Mouse (Mus musculus) intestine, embryonic 15.5 days (tissue): Measurements from ENCODE around the gene Tuba3a. TPM values are rescaled to one million over a fixed set of nuclear protein-coding genes. Genes with fewer than 3 reads are reported as not detected.
"Not testable (repeated sequence)": the region's sequence is repeated elsewhere in the genome, so short reads cannot be mapped to it uniquely, and the experiment has no call there.

Source experiments
- ATAC-seq: fragments of 200-750 bp; cut with Nextera tagmentation; 2 replicates; pipeline ENCODE4 v1.8.0; 2017; ENCODE audit warnings: moderate TSS enrichment, moderate library complexity
- H3K27ac ChIP-seq: fragments of 300-500 bp; sonication (generic); 2 replicates; pipeline ENCODE4 v1.5.1; 2015; ENCODE audit warnings: mild to moderate bottlenecking, inconsistent platforms
- H3K27me3 ChIP-seq: fragments of 300-500 bp; sonication (generic); replicated peaks from 2 replicates; pipeline ENCODE4 v1.6.1; 2015; ENCODE audit warnings: inconsistent platforms
- H3K36me3 ChIP-seq: fragments of 300-500 bp; sonication (generic); 2 replicates; pipeline ENCODE4 v1.6.1; 2015; ENCODE audit warnings: inconsistent platforms
- H3K4me1 ChIP-seq: fragments of 300-500 bp; sonication (generic); replicated peaks from 2 replicates; pipeline ENCODE4 v1.6.1; 2015; ENCODE audit warnings: inconsistent platforms
- H3K4me2 ChIP-seq: fragments of 300-500 bp; sonication (generic); replicated peaks from 2 replicates; pipeline ENCODE4 v1.6.1; 2015; ENCODE audit warnings: mild to moderate bottlenecking, inconsistent platforms
- H3K4me3 ChIP-seq: fragments of 300-500 bp; sonication (generic); replicated peaks from 2 replicates; pipeline ENCODE4 v1.5.1; 2015; ENCODE audit warnings: inconsistent platforms
- H3K9ac ChIP-seq: fragments of 300-500 bp; sonication (generic); 2 replicates; pipeline ENCODE4 v1.6.1; 2015; ENCODE audit warnings: inconsistent platforms
- H3K9me3 ChIP-seq: fragments of 300-500 bp; sonication (generic); 2 replicates; pipeline ENCODE4 v1.6.1; 2016; ENCODE audit warnings: inconsistent platforms
- WGBS: fragments of 180-500 bp; shearing (Covaris S2); methylation state at CpG from one replicate; pipeline ENCODE4 v1.1.7; 2015; 5-methylcytosine and 5-hydroxymethylcytosine counted together
- polyA plus RNA-seq: library from polyadenylated mRNA; unstranded; fragments of >200 nt; fragmentation: Nextera tagmentation; extraction: Ambion mirVana; gene quantifications from 2 replicates; pipeline ENCODE4 v1.2.1, GENCODE M21; 2015

The Tuba3a gene
- polyA plus RNA-seq, 1 experiment from 2014 or later: not detected

DNA sequence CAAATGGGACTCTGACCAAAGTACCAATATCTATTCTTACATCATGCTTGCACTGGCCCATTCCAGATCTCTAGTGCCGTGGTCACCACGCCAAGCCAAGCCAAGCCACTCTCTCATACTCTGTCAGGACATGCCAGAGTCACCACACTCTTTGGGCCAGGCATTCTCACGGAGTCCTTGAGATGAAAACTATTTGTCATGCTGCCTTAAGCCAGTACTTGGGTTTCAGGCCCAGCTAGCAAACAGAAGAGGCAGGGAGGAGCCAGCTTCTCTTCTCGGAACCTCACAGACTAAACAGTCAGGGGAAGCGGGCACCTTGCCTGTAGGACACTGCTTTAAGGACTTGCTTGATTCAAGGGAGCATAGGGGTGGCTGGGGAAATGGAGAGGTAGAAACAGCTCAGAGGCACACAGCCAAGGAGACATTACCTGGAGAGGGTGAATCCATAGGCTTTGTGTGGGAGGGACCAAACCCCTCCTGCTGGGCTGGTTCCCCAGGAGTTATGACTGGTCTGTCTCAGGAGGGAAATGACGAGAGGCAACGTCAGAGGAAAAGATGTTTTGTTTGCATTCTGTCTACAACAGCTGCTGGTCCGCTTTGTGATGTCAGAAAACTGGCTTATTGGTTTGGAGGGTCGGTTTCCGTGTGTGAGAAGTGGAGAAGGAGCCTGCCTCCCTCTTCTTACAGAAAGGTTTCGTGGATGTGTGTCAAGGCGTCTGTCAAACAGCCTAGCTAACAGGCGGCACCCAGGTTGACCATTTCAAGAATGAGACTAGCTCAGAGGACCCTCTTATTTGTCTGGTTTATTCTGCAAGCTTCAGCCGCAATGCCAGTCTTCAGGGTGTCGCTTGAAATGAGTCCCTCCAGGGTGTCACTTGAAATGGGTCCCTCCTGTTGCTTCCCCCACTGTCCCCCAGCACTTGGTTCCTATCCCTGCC is 33.4 kb upstream of the Tuba3a start:
- Histone ChIP-seq H3K36me3 (no peaks in the 10 kb centered on the region), H3K9ac (no peak overlapping the region), H3K27ac (0 out of 2 replicates have a peak overlapping the region, but pooled peaks have one; percentile 6), H3K4me1 (peaks cover 10% of the 10 kb centered on the region), H3K4me2 (no peak overlapping the region), H3K4me3 (no peak overlapping the region), H3K9me3 (no peaks in the 10 kb centered on the region), H3K27me3 (peaks cover 20% of the 10 kb centered on the region)
- WGBS: 61% methylated on average over 15 of the region's 15 CpGs
- no peak for ATAC-seq

DNA sequence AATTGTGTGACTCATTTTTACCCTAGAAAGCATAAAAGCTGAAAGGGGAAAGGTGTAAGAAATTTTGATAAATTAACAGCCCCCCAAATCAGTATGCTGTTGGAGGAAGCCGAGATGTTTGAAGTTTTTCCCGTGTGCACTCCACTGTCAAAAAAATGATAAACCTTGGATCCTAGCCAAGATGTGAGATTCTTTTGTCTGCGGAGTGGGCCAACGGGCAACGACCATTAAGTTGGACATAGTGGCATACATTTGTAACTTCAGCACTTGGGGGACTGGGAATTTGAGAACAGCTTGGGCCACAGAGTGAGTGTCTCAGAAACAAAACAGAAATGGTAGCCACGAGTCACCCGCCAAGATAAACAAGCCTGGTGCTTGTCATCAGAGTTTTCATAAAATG is 31.2 kb upstream of the Tuba3a start:
- Histone ChIP-seq H3K4me2 (no peak overlapping the region), H3K9me3 (no peaks in the 10 kb centered on the region), H3K9ac (no peak overlapping the region), H3K4me1 (peaks cover 23% of the 10 kb centered on the region), H3K27me3 (peaks cover 16% of the 10 kb centered on the region), H3K4me3 (no peak overlapping the region), H3K36me3 (no peaks in the 10 kb centered on the region), H3K27ac (no peak overlapping the region)
- WGBS: 47% methylated on average over 7 of the region's 7 CpGs
- ATAC-seq: no peak

DNA sequence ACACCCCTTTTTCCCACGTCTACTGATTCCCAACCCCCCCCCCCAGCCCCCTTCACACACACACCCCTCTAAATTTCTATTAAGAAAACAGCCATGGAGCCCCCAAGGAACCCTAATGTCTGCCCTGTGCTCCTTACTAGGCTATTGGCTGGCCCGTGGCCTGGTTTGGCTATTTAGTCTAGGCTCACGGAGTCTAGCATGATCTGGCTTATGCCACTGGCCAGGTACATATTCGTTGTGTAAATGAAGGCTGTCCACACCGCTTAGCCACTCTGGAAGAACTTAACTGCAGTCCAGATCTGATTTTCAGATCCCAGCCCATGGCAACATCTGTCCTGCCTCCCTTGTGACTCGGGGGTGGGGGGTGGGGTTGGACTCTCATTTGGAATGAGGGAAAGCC is 28.9 kb upstream of the Tuba3a start:
- H3K4me3 ChIP-seq: no peak overlapping the region
- no peak for ATAC-seq
- H3K36me3 ChIP-seq: no peaks in the 10 kb centered on the region
- H3K9me3 ChIP-seq: no peaks in the 10 kb centered on the region
- H3K27ac ChIP-seq: no peak overlapping the region
- no peak overlapping the region for H3K9ac ChIP-seq
- no peaks in the 10 kb centered on the region for H3K27me3 ChIP-seq
- H3K4me2 ChIP-seq: peak overlapping the region; percentile 68; the same call in 1 of the 2 replicates
- peaks cover 21% of the 10 kb centered on the region for H3K4me1 ChIP-seq
- WGBS: 78% methylated on average over 6 of the region's 6 CpGs

DNA sequence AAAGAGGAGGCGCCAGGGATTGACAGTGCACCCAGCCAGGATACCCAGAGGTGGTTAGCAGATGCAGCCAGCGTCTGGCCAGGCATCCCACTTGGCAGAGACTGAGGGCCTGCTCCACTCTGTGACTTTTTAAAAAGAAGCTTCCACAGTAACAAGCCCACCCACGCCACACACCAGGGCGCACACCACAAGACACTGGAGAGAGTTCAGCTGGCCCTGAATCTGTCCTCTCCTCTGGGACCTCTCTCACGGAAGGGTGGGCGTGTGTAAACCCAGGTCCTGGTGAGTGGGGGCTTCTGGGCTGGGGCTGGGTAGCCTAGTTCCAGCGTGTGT is 28.4 kb upstream of the Tuba3a start:
- peak overlapping the region; percentile 62 for H3K4me3 ChIP-seq
- peak overlapping the region; percentile 68 for H3K4me2 ChIP-seq
- H3K36me3 ChIP-seq: no peaks in the 10 kb centered on the region
- WGBS: 49% methylated on average over 7 of the region's 7 CpGs
- H3K9ac ChIP-seq: peak overlapping the region; percentile 76
- no peaks in the 10 kb centered on the region for H3K27me3 ChIP-seq
- H3K9me3 ChIP-seq: no peaks in the 10 kb centered on the region
- ATAC-seq: no peak; the same call in 1 of the 2 replicates
- peaks cover 24% of the 10 kb centered on the region for H3K4me1 ChIP-seq
- peak overlapping the region; percentile 65 for H3K27ac ChIP-seq

DNA sequence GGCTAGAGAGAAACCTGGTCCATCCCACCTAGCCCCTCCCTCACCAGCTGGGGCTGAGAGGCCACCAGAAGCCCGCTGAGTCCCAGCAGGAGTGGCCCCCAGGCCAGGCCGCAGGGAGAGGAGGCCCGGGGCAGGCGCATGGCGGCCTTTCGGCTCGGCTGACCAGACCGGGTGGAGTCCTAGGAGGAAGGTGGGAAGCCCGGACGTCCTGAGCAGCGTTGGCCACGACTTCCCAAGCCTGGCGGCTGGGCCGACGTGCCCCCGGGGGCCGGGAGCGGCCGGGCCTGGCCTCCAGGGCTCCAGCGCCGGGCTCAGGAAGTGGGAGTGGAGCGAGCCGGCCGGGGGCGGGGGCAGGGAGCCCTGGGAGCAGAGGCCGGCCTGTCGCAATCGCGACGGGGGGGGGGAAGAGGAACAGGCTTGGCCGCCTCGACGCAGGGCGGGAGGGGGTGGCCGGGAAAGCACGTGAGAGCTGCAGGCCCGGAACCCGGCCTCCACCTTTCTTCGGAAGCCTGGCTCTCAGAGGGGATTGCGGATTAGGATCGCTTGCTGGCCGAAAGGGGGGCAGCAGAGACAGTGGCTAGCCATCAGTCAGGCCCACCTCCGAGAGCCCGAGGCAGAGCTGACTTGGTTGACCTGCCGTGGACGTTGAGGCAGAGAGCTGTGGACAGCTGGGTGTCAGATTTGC is 27.8 kb upstream of the Tuba3a start, which contains the start of gene Ltbr:
Gene Ltbr (minus strand): TSS at position 340 of the 685 bp plus-strand sequence.
- Histone ChIP-seq H3K4me2 (peak within 1 kb of the TSS; percentile 68), H3K4me1 (peaks cover 25% of the 10 kb centered on the region), H3K27ac (peak within 1 kb of the TSS; percentile 65), H3K9me3 (no peaks in the 10 kb centered on the region), H3K27me3 (no peaks in the 10 kb centered on the region), H3K4me3 (peak within 1 kb of the TSS; percentile 62), H3K36me3 (no peaks in the 10 kb centered on the region), H3K9ac (peak within 1 kb of the TSS; percentile 76)
- peak; percentile 96 for ATAC-seq
- WGBS: 1% methylated on average over 45 of the region's 46 CpGs

DNA sequence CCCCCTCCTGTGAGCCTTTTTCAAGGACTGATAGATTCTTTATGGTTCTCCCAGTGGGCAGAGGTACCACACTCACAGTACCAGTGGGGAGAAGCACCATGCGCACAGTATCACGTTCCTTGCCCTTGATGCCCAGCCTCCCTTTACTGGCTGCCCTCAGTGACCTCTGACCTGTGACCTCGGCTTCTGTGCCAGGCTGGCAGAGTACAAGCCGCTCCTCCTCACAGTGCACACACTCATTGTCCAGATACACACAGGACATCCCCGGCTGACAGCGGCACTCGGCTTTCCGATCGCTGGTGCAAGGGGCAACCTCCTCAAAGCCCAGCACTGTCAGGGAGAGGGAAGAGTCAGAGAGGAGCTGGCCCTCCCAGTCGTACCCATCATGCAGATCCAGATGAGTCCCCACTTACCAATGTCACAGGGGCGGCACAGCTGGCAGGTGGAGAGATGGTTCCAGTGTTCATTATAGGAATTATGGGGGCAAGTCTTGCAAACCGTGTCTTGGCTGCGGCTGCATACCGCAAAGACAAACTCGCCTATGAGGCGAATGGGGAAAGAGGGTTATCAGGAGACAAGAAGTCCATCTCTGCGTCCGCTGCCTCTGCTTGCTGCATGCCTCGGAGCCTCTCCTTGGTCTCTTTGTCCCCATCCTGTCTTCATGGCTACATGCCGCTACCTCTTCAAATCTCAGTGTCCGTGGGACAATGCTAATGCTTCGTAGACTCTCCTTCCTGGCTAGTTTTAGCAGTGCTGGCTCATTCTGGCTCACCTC is 26.9 kb upstream of the Tuba3a start:
- Histone ChIP-seq H3K4me2 (peak overlapping the region; percentile 68), H3K27me3 (no peaks in the 10 kb centered on the region), H3K4me3 (peak overlapping the region; percentile 62), H3K9ac (peak overlapping the region; percentile 76), H3K27ac (peak overlapping the region; percentile 65), H3K9me3 (no peaks in the 10 kb centered on the region), H3K36me3 (peaks cover 4% of the 10 kb centered on the region; the same call in 1 of the 2 replicates), H3K4me1 (peaks cover 25% of the 10 kb centered on the region)
- 46% methylated on average over 22 of the region's 22 CpGs for WGBS
- no peak for ATAC-seq

DNA sequence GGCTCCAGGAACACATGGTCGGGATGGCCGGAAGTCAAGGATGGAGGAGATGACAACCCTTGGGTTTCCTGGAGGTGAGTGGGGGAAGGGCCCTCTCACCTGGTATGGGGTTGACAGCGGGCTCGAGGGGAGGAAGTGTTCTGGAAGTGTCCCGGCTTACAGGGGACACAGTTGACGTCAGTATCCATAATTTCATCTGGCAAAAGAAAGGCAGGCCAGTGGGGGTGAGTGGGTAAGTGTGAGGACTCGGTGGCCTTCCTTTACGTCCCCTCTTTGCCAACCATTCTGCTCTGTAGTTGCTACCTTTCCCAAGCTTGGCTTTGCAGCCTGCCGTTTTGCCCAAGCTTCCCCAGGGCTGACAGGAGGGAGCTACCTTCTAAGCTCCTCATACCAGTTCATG is 26.3 kb upstream of the Tuba3a start:
- Histone ChIP-seq H3K9me3 (no peaks in the 10 kb centered on the region), H3K27ac (no peak overlapping the region), H3K27me3 (no peaks in the 10 kb centered on the region), H3K9ac (peak overlapping the region; percentile 76), H3K36me3 (peaks cover 6% of the 10 kb centered on the region), H3K4me1 (peaks cover 25% of the 10 kb centered on the region), H3K4me3 (peak overlapping the region; percentile 62), H3K4me2 (peak overlapping the region; percentile 68)
- 74% methylated on average over 9 of the region's 9 CpGs for WGBS
- no peak for ATAC-seq

DNA sequence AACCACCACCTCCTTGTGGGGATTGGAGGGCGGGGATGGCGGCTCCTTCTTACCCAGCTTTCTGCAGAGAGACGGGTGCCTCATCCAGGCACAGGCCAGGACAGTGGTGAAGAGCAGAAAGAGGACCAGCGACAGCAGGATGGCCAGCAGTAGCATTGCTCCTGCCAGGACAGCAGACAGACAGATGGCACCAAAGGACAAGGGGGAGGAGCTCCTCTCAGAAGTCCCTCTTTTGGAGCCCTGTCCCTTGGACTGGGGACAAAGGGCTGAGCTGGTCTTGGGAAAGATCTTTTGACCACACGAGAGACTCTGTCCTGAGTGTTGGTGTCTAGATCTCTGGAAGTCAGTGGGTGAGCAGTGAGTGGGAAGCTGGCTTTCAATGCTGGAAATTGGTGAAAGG is 23.6 kb upstream of the Tuba3a start:
- Histone ChIP-seq H3K36me3 (peaks cover 17% of the 10 kb centered on the region), H3K27ac (no peak overlapping the region)
- WGBS: 52% methylated on average over 5 of the region's 5 CpGs

DNA sequence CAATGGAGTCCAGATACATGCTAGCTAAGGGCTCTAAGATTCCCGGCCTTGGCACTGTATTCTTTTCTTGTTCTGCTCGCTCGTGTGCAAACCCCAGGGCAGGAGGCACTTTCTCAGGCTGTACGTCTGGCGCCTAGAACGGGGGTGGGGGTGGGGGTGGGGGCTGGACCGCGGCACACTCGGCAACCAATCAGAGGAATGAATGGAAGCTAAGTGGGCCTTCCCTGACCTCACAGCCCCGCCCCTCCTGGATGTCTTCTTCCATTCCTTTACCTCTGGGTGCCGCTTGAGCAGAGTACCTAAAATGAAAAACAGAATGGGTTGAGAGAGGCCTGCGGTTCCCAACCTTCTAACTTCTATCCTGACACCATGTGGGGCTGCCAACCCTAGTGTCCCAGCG is 23.1 kb upstream of the Tuba3a start:
- Histone ChIP-seq H3K27me3 (no peaks in the 10 kb centered on the region), H3K4me3 (no peak overlapping the region), H3K36me3 (peaks cover 17% of the 10 kb centered on the region), H3K4me2 (no peak overlapping the region), H3K27ac (no peak overlapping the region; the same call in 1 of the 2 replicates), H3K9ac (no peak overlapping the region), H3K4me1 (peaks cover 19% of the 10 kb centered on the region), H3K9me3 (no peaks in the 10 kb centered on the region)
- ATAC-seq: no peak
- 24% methylated on average over 13 of the region's 13 CpGs for WGBS

More for the DNA sequence above, 23.6 kb upstream of the Tuba3a start:
- ATAC-seq: no peak
- Histone ChIP-seq H3K4me1 (peaks cover 23% of the 10 kb centered on the region), H3K27me3 (no peaks in the 10 kb centered on the region), H3K4me2 (no peak overlapping the region), H3K4me3 (no peak overlapping the region), H3K9ac (no peak overlapping the region), H3K9me3 (no peaks in the 10 kb centered on the region)

DNA sequence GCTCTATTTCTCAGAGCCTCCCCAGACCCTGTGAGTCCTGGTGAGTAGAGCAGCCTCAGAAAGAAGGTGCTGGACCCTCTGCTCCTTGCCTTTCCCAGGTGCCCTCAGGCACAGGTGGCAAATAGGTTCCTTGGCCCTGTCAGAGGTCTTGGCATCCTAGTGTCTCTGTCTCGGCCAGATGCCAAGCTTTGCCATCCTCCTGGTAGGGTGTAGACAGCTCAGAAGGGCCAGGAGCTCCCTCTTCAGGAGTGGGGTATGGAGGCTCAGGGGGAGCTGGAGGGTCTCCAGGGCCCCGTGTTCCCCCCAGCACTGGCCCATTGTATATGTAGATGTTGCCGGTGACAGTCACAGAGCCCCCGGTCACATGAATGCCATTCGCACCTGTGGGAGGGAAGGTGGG is 21.2 kb upstream of the Tuba3a start:
- Histone ChIP-seq H3K27ac (no peak overlapping the region), H3K4me1 (peaks cover 12% of the 10 kb centered on the region), H3K4me3 (no peak overlapping the region), H3K27me3 (no peaks in the 10 kb centered on the region), H3K36me3 (peaks cover 17% of the 10 kb centered on the region), H3K9ac (no peak overlapping the region), H3K9me3 (no peaks in the 10 kb centered on the region), H3K4me2 (no peak overlapping the region)
- 92% methylated on average over 5 of the region's 5 CpGs for WGBS
- no peak for ATAC-seq

DNA sequence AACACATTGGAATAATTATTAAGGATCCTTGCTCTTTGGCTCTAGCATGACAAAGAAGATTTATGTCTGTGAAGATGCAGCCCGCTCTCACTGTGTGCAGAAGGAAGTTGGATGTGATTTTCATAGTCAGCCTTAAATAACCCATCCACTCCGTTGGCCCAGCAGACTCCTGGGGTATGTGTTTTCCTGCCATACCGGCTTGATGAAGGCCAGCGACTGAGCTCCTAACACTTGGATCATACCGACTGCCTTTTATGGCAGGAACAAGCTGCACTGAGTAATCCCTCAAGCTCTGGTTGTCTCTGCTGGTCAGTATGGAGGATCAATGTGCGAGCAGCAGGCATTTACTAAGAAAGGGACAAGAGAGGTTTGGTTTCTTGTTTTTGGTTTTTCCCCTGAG is 19.6 kb upstream of the Tuba3a start:
- Histone ChIP-seq H3K4me2 (no peak overlapping the region), H3K4me1 (peaks cover 9% of the 10 kb centered on the region; the same call in 1 of the 2 replicates), H3K9ac (no peak overlapping the region), H3K27me3 (no peaks in the 10 kb centered on the region), H3K9me3 (no peaks in the 10 kb centered on the region), H3K27ac (0 out of 2 replicates have a peak overlapping the region, but pooled peaks have one; percentile 5), H3K4me3 (no peak overlapping the region), H3K36me3 (peaks cover 17% of the 10 kb centered on the region)
- whole genome bisulfite sequencing: 62% methylated on average over 6 of the region's 6 CpGs
- ATAC-seq: peak; percentile 24; the same call in 1 of the 2 replicates

DNA sequence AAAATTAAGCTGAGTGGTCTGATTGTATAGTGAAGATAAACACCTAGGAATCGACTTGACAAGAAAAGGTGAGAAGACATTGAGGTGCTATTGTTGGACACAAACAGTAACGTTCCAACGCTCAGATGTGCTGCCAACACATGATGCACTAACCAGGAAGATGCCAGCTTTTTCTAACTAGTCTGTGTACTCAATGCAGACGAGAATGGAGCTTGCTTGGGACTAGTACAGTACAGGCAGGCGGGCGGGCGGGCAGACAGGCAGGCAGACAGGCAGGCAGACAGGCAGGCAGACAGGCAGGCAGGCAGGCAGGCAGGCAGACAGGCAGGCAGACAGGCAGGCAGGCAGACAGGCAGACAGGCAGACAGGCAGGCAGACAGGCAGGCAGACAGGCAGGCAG is 18.6 kb upstream of the Tuba3a start:
- not testable (repeated sequence) for H3K4me1 ChIP-seq, H3K27me3 ChIP-seq, H3K4me3 ChIP-seq, H3K9ac ChIP-seq, ATAC-seq, H3K9me3 ChIP-seq, H3K27ac ChIP-seq, H3K4me2 ChIP-seq
- H3K36me3 ChIP-seq: peaks cover 17% of the 10 kb centered on the region
- WGBS: 84% methylated on average over 7 of the region's 7 CpGs
